Mouse (Mus musculus): ENCODE measurements around the gene Ppp1r18.

Ppp1r18 gene

GRCm38 (mm10) chr17:35865481-35866280 lies at the start of gene Ppp1r18:
Ppp1r18 (plus strand) TSS chr17:35865593.
- DNase-seq (ENCODE audit: low spot score): peak; percentile 76

- no peak for DNase-seq (ENCODE audit: low spot score)
Measured at GRCm38 (mm10) chr17:35815836-35816235, 49.6 kb upstream of the Ppp1r18 start.

- no peak for DNase-seq (ENCODE audit: low spot score)
Measured at GRCm38 (mm10) chr17:35816686-35817085, 48.7 kb upstream of the Ppp1r18 start.

GRCm38 (mm10) chr17:35817226-35817625 lies 48.2 kb upstream of the Ppp1r18 start:
- no peak for DNase-seq (ENCODE audit: low spot score)

GRCm38 (mm10) chr17:35820111-35820510 lies 45.3 kb upstream of the Ppp1r18 start:
- DNase-seq (ENCODE audit: low spot score): no peak

- peak; percentile 88 for DNase-seq (ENCODE audit: low spot score)
Measured at GRCm38 (mm10) chr17:35821439-35822430, 43.7 kb upstream of the Ppp1r18 start, which contains the start of gene Ier3. Ier3 (plus strand) TSS chr17:35821684.

- DNase-seq (ENCODE audit: low spot score): no peak
Measured at GRCm38 (mm10) chr17:35822564-35822963, 42.8 kb upstream of the Ppp1r18 start.

- peak; percentile 85 for DNase-seq (ENCODE audit: low spot score)
Measured at GRCm38 (mm10) chr17:35822964-35823937, 42.1 kb upstream of the Ppp1r18 start, which contains the start of gene Flot1. Flot1 (plus strand) TSS chr17:35823230.

- DNase-seq (ENCODE audit: low spot score): no peak
Measured at GRCm38 (mm10) chr17:35824402-35824801, 41.0 kb upstream of the Ppp1r18 start.

GRCm38 (mm10) chr17:35825109-35825850 lies 40.1 kb upstream of the Ppp1r18 start:
- no peak for DNase-seq (ENCODE audit: low spot score)

GRCm38 (mm10) chr17:35829737-35830136 lies 35.7 kb upstream of the Ppp1r18 start:
- peak; percentile 84 for DNase-seq (ENCODE audit: low spot score)

- DNase-seq (ENCODE audit: low spot score): no peak
Measured at GRCm38 (mm10) chr17:35832400-35833238, 32.8 kb upstream of the Ppp1r18 start.

GRCm38 (mm10) chr17:35833239-35833751 lies 32.1 kb upstream of the Ppp1r18 start:
- no peak for DNase-seq (ENCODE audit: low spot score)

- DNase-seq (ENCODE audit: low spot score): no peak
Measured at GRCm38 (mm10) chr17:35833894-35834293, 31.5 kb upstream of the Ppp1r18 start.

GRCm38 (mm10) chr17:35834696-35835422 lies 30.5 kb upstream of the Ppp1r18 start:
- no peak for DNase-seq (ENCODE audit: low spot score)

GRCm38 (mm10) chr17:35835424-35836140 lies 29.8 kb upstream of the Ppp1r18 start:
- DNase-seq (ENCODE audit: low spot score): no peak

- DNase-seq (ENCODE audit: low spot score): peak; percentile 65
Measured at GRCm38 (mm10) chr17:35836178-35836965, 29.0 kb upstream of the Ppp1r18 start.

Data from ovary, postnatal 36 days (tissue).